Mouse (Mus musculus) limb, embryonic 12.5 days (tissue): ENCODE measurements around the gene Zfp410. TPM values are rescaled to one million over a fixed set of nuclear protein-coding genes. Genes with fewer than 3 reads are reported as not detected.

Experiments used
- ATAC-seq: fragments of 200-750 bp; cut with Nextera tagmentation; 2 replicates; pipeline ENCODE4 v1.8.0; 2017; ENCODE audit warnings: low read depth, moderate TSS enrichment; ENCODE audit not compliant: insufficient number of reproducible peaks, insufficient read depth, low FRiP score, low TSS enrichment
- H3K27ac ChIP-seq: fragments of 300-500 bp; sonication (generic); 2 replicates; pipeline ENCODE4 v1.5.1; 2016; ENCODE audit warnings: mild to moderate bottlenecking, moderate library complexity
- H3K27me3 ChIP-seq: fragments of 300-500 bp; sonication (generic); 2 replicates; pipeline ENCODE4 v1.6.1; 2016; ENCODE audit warnings: mild to moderate bottlenecking, moderate library complexity
- H3K36me3 ChIP-seq: fragments of 300-500 bp; sonication (generic); 2 replicates; pipeline ENCODE4 v1.6.1; 2016; ENCODE audit warnings: mild to moderate bottlenecking, moderate library complexity
- H3K4me1 ChIP-seq: fragments of 300-500 bp; sonication (generic); replicated peaks from 2 replicates; pipeline ENCODE4 v1.6.1; 2016
- H3K4me2 ChIP-seq: fragments of 300-500 bp; sonication (generic); 2 replicates; pipeline ENCODE4 v1.6.1; 2016; ENCODE audit warnings: mild to moderate bottlenecking, moderate library complexity
- H3K4me3 ChIP-seq: fragments of 300-500 bp; sonication (generic); replicated peaks from 2 replicates; pipeline ENCODE4 v1.5.1; 2016; ENCODE audit warnings: mild to moderate bottlenecking
- H3K9ac ChIP-seq: fragments of 300-500 bp; sonication (generic); replicated peaks from 2 replicates; pipeline ENCODE4 v1.6.1; 2016; ENCODE audit warnings: mild to moderate bottlenecking, moderate library complexity
- H3K9me3 ChIP-seq: fragments of 300-500 bp; sonication (generic); 2 replicates; pipeline ENCODE4 v1.6.1; 2016; ENCODE audit warnings: mild to moderate bottlenecking, moderate library complexity
- WGBS: fragments of 180-500 bp; shearing (Covaris S2); methylation state at CpG from one replicate; pipeline ENCODE4 v1.1.7; 2016; 5-methylcytosine and 5-hydroxymethylcytosine counted together
- polyA plus RNA-seq: library from polyadenylated mRNA; unstranded; fragments of >200 nt; fragmentation: Nextera tagmentation; extraction: Ambion mirVana; gene quantifications from 2 replicates; pipeline ENCODE4 v1.2.1, GENCODE M21; 2016

Zfp410 gene
- 109 and 114 TPM in 2 replicates for polyA plus RNA-seq

- H3K9ac ChIP-seq = peak within 1 kb of the TSS; percentile 93
- under 1% methylated on average over 77 of the region's 77 CpGs for WGBS
Measured at GRCm38 (mm10) chr12:84316721-84317621, at the start of gene Zfp410. Gene Zfp410, plus strand, starts transcription at chr12:84316852.

GRCm38 (mm10) chr12:84267264-84267663, 49.4 kb upstream of the Zfp410 start:
- Histone ChIP-seq H3K9me3 (no peaks in the 10 kb centered on the region), H3K36me3 (no peaks in the 10 kb centered on the region), H3K27me3 (no peaks in the 10 kb centered on the region), H3K4me2 (no peak overlapping the region), H3K9ac (no peak overlapping the region), H3K4me3 (no peak overlapping the region), H3K27ac (no peak overlapping the region), H3K4me1 (no peaks in the 10 kb centered on the region)
- no peak for ATAC-seq
- WGBS = 69% methylated on average over 2 of the region's 2 CpGs

More at GRCm38 (mm10) chr12:84316721-84317621, at the start of gene Zfp410:
- ATAC-seq = peak; percentile 94
- Histone ChIP-seq H3K4me1 (peaks cover 18% of the 10 kb centered on the region), H3K9me3 (no peaks in the 10 kb centered on the region), H3K36me3 (peaks cover 4% of the 10 kb centered on the region; the same call in 1 of the 2 replicates), H3K27ac (peak within 1 kb of the TSS; percentile 96), H3K4me3 (peak within 1 kb of the TSS; percentile 98), H3K4me2 (peak within 1 kb of the TSS; percentile 82), H3K27me3 (no peaks in the 10 kb centered on the region)

GRCm38 (mm10) chr12:84273366-84273765, 43.3 kb upstream of the Zfp410 start:
- H3K4me2 ChIP-seq = no peak overlapping the region
- no peaks in the 10 kb centered on the region for H3K4me1 ChIP-seq
- no peak overlapping the region for H3K9ac ChIP-seq
- ATAC-seq = no peak
- no peak overlapping the region for H3K27ac ChIP-seq
- H3K27me3 ChIP-seq = no peaks in the 10 kb centered on the region
- H3K4me3 ChIP-seq = no peak overlapping the region
- WGBS = 76% methylated on average over 5 of the region's 5 CpGs
- no peaks in the 10 kb centered on the region for H3K36me3 ChIP-seq
- H3K9me3 ChIP-seq = no peaks in the 10 kb centered on the region

GRCm38 (mm10) chr12:84275288-84275687, 41.4 kb upstream of the Zfp410 start:
- Histone ChIP-seq H3K27me3 (no peaks in the 10 kb centered on the region), H3K4me3 (no peak overlapping the region), H3K9me3 (no peaks in the 10 kb centered on the region), H3K4me1 (no peaks in the 10 kb centered on the region), H3K9ac (no peak overlapping the region), H3K4me2 (no peak overlapping the region), H3K36me3 (no peaks in the 10 kb centered on the region), H3K27ac (no peak overlapping the region)
- WGBS = 89% methylated on average over 9 of the region's 9 CpGs
- no peak for ATAC-seq

GRCm38 (mm10) chr12:84276288-84276687, 40.4 kb upstream of the Zfp410 start:
- no peak overlapping the region for H3K27ac ChIP-seq
- no peak overlapping the region for H3K4me2 ChIP-seq
- ATAC-seq = no peak
- no peaks in the 10 kb centered on the region for H3K27me3 ChIP-seq
- no peak overlapping the region for H3K9ac ChIP-seq
- H3K9me3 ChIP-seq = no peaks in the 10 kb centered on the region
- H3K4me3 ChIP-seq = no peak overlapping the region
- H3K36me3 ChIP-seq = no peaks in the 10 kb centered on the region
- 76% methylated on average over 2 of the region's 2 CpGs for WGBS
- no peaks in the 10 kb centered on the region for H3K4me1 ChIP-seq

- no peaks in the 10 kb centered on the region for H3K27me3 ChIP-seq
- H3K36me3 ChIP-seq = no peaks in the 10 kb centered on the region
- no peak overlapping the region for H3K4me3 ChIP-seq
- 83% methylated on average over 4 of the region's 4 CpGs for WGBS
- no peak overlapping the region for H3K9ac ChIP-seq
- no peak for ATAC-seq
- H3K27ac ChIP-seq = no peak overlapping the region
- H3K4me2 ChIP-seq = no peak overlapping the region
- H3K9me3 ChIP-seq = no peaks in the 10 kb centered on the region
- no peaks in the 10 kb centered on the region for H3K4me1 ChIP-seq
Measured at GRCm38 (mm10) chr12:84276799-84277198, 39.9 kb upstream of the Zfp410 start.

GRCm38 (mm10) chr12:84277832-84278231, 38.8 kb upstream of the Zfp410 start:
- Histone ChIP-seq H3K9me3 (no peaks in the 10 kb centered on the region), H3K4me2 (no peak overlapping the region), H3K4me3 (no peak overlapping the region), H3K4me1 (no peaks in the 10 kb centered on the region), H3K27me3 (no peaks in the 10 kb centered on the region), H3K36me3 (no peaks in the 10 kb centered on the region), H3K27ac (no peak overlapping the region), H3K9ac (no peak overlapping the region)
- 70% methylated on average over 3 of the region's 3 CpGs for WGBS
- no peak for ATAC-seq

- no peaks in the 10 kb centered on the region for H3K36me3 ChIP-seq
- no peaks in the 10 kb centered on the region for H3K9me3 ChIP-seq
- H3K27ac ChIP-seq = no peak overlapping the region
- H3K4me2 ChIP-seq = no peak overlapping the region
- no peak overlapping the region for H3K9ac ChIP-seq
- no peaks in the 10 kb centered on the region for H3K4me1 ChIP-seq
- no peak overlapping the region for H3K4me3 ChIP-seq
- 89% methylated on average over 7 of the region's 7 CpGs for WGBS
- no peaks in the 10 kb centered on the region; the same call in 1 of the 2 replicates for H3K27me3 ChIP-seq
- no peak for ATAC-seq
Measured at GRCm38 (mm10) chr12:84278901-84279300, 37.8 kb upstream of the Zfp410 start.

GRCm38 (mm10) chr12:84284391-84284790, 32.3 kb upstream of the Zfp410 start:
- no peak for ATAC-seq
- no peak overlapping the region for H3K9ac ChIP-seq

GRCm38 (mm10) chr12:84284885-84285592, 31.6 kb upstream of the Zfp410 start, which contains the start of gene Ptgr2:
Gene Ptgr2, plus strand, starts transcription at chr12:84285232.
- Histone ChIP-seq H3K27me3 (no peaks in the 10 kb centered on the region; the same call in 1 of the 2 replicates), H3K9ac (peak within 1 kb of the TSS; percentile 57), H3K27ac (no peak within 1 kb of the TSS), H3K4me2 (peak within 1 kb of the TSS; percentile 73), H3K4me1 (peaks cover 13% of the 10 kb centered on the region; the same call in 1 of the 2 replicates), H3K4me3 (peak within 1 kb of the TSS; percentile 57), H3K36me3 (no peaks in the 10 kb centered on the region), H3K9me3 (no peaks in the 10 kb centered on the region)
- under 1% methylated on average over 39 of the region's 39 CpGs for WGBS
- peak; percentile 87 for ATAC-seq

More at GRCm38 (mm10) chr12:84284391-84284790, 32.3 kb upstream of the Zfp410 start:
- Histone ChIP-seq H3K4me2 (peak overlapping the region; percentile 73), H3K27me3 (no peaks in the 10 kb centered on the region; the same call in 1 of the 2 replicates), H3K9me3 (no peaks in the 10 kb centered on the region), H3K36me3 (no peaks in the 10 kb centered on the region), H3K4me1 (peaks cover 13% of the 10 kb centered on the region; the same call in 1 of the 2 replicates), H3K27ac (no peak overlapping the region), H3K4me3 (peak overlapping the region; percentile 57)
- WGBS = 74% methylated on average over 14 of the region's 14 CpGs

GRCm38 (mm10) chr12:84285593-84285968, 31.1 kb upstream of the Zfp410 start:
- H3K9me3 ChIP-seq = no peaks in the 10 kb centered on the region
- peak overlapping the region; percentile 73 for H3K4me2 ChIP-seq
- peak overlapping the region; percentile 57 for H3K9ac ChIP-seq
- H3K4me1 ChIP-seq = peaks cover 13% of the 10 kb centered on the region; the same call in 1 of the 2 replicates
- 42% methylated on average over 8 of the region's 8 CpGs for WGBS
- no peak for ATAC-seq
- no peaks in the 10 kb centered on the region; the same call in 1 of the 2 replicates for H3K27me3 ChIP-seq
- H3K4me3 ChIP-seq = peak overlapping the region; percentile 57
- no peak overlapping the region for H3K27ac ChIP-seq
- H3K36me3 ChIP-seq = no peaks in the 10 kb centered on the region
